Mouse (Mus musculus): ENCODE results near the gene Olfr1275. TPM values are rescaled to one million over a fixed set of nuclear protein-coding genes. Genes with fewer than 3 reads are reported as not detected.

Gene Olfr1275
- polyA plus RNA-seq (2015; fragmentation: Nextera tagmentation; extraction: Ambion mirVana): not detected in 2 replicates

GRCm38 (mm10) chr2:111235186-111235585, at the start of gene Olfr1275:
Olfr1275 (minus strand) TSS chr2:111235286.

GRCm38 (mm10) chr2:111274006-111274405, 38.9 kb upstream of the Olfr1275 start, which contains the start of gene Olfr1277:
Olfr1277 (minus strand) TSS chr2:111274106.

GRCm38 (mm10) chr2:111254216-111254615, 19.1 kb upstream of the Olfr1275 start, which contains the start of gene Olfr1276:
Olfr1276 (plus strand) TSS chr2:111254516.

GRCm38 (mm10) chr2:111229502-111229901, 5.6 kb downstream of the Olfr1275 start, which contains the start of gene 4930430A15Rik:
4930430A15Rik (minus strand) TSS chr2:111229602.

Other genes with a start within 250 kb of the Olfr1275 start
- gene Gm13941, start 129.3 kb downstream of the Olfr1275 start, polyA plus RNA-seq (2015; fragmentation: Nextera tagmentation; extraction: Ambion mirVana): not detected in 2 replicates
- not detected in 2 replicates for gene Gm15130, start 82.3 kb downstream of the Olfr1275 start, polyA plus RNA-seq (2015; fragmentation: Nextera tagmentation; extraction: Ambion mirVana)
- gene 4930430A15Rik, start 5.7 kb downstream of the Olfr1275 start, polyA plus RNA-seq (2015; fragmentation: Nextera tagmentation; extraction: Ambion mirVana): not detected in 2 replicates
- not detected in 2 replicates for gene Olfr1276, start 19.2 kb upstream of the Olfr1275 start, polyA plus RNA-seq (2015; fragmentation: Nextera tagmentation; extraction: Ambion mirVana)
- gene Olfr1277, start 38.8 kb upstream of the Olfr1275 start, polyA plus RNA-seq (2015; fragmentation: Nextera tagmentation; extraction: Ambion mirVana): not detected in 2 replicates
- not detected in 2 replicates for gene Olfr1278, start 54.9 kb upstream of the Olfr1275 start, polyA plus RNA-seq (2015; fragmentation: Nextera tagmentation; extraction: Ambion mirVana)
- not detected in 2 replicates for gene Olfr1279, start 65.3 kb upstream of the Olfr1275 start, polyA plus RNA-seq (2015; fragmentation: Nextera tagmentation; extraction: Ambion mirVana)
- gene Olfr1280, start 78.7 kb upstream of the Olfr1275 start, polyA plus RNA-seq (2015; fragmentation: Nextera tagmentation; extraction: Ambion mirVana): not detected in 2 replicates
- not detected in 2 replicates for gene Olfr1281, start 91.2 kb upstream of the Olfr1275 start, polyA plus RNA-seq (2015; fragmentation: Nextera tagmentation; extraction: Ambion mirVana)
- gene Olfr1282, start 100.8 kb upstream of the Olfr1275 start, polyA plus RNA-seq (2015; fragmentation: Nextera tagmentation; extraction: Ambion mirVana): not detected in 2 replicates
- not detected in 2 replicates for gene Olfr1283, start 131.5 kb upstream of the Olfr1275 start, polyA plus RNA-seq (2015; fragmentation: Nextera tagmentation; extraction: Ambion mirVana)
- not detected in 2 replicates for gene Olfr1284, start 140.2 kb upstream of the Olfr1275 start, polyA plus RNA-seq (2015; fragmentation: Nextera tagmentation; extraction: Ambion mirVana)
- not detected in 2 replicates for gene Olfr1286, start 187.8 kb upstream of the Olfr1275 start, polyA plus RNA-seq (2015; fragmentation: Nextera tagmentation; extraction: Ambion mirVana)
- gene Olfr1287, start 213.9 kb upstream of the Olfr1275 start, polyA plus RNA-seq (2015; fragmentation: Nextera tagmentation; extraction: Ambion mirVana): not detected in 2 replicates
- not detected in 2 replicates for gene Olfr1288, start 238.8 kb upstream of the Olfr1275 start, polyA plus RNA-seq (2015; fragmentation: Nextera tagmentation; extraction: Ambion mirVana)
- not detected in 2 replicates for gene Olfr1289, start 245.5 kb upstream of the Olfr1275 start, polyA plus RNA-seq (2015; fragmentation: Nextera tagmentation; extraction: Ambion mirVana)

All from skeletal muscle tissue, postnatal 0 days (tissue).